Mouse (Mus musculus) olfactory bulb, adult 2 months (tissue): ENCODE results near the gene Cd209b. TPM values are rescaled to one million over a fixed set of nuclear protein-coding genes. Genes with fewer than 3 reads are reported as not detected.

ENCODE experiments used
- H3K27ac ChIP-seq: fragments of 200-500 bp; 2 replicates; pipeline ENCODE4 v1.5.1; 2012; ENCODE audit warnings: low read depth, low read length; ENCODE audit not compliant: insufficient read depth
- H3K4me1 ChIP-seq: fragments of 200-500 bp; 2 replicates; pipeline ENCODE4 v1.6.1; 2012; ENCODE audit warnings: low read length; ENCODE audit not compliant: control insufficient read depth, insufficient read depth
- H3K4me3 ChIP-seq: fragments of 200-500 bp; 2 replicates; pipeline ENCODE4 v1.5.1; 2012; ENCODE audit warnings: mild to moderate bottlenecking, low read depth, low read length, moderate library complexity; ENCODE audit not compliant: insufficient read depth
- CTCF ChIP-seq: fragments of 200-500 bp; IDR thresholded peaks from 2 replicates; pipeline ENCODE4 v1.5.1; 2012; ENCODE audit warnings: low read depth, mild to moderate bottlenecking, low read length, moderate library complexity; ENCODE audit not compliant: insufficient read depth
- POLR2A ChIP-seq: fragments of 200-500 bp; IDR thresholded peaks from 2 replicates; pipeline ENCODE4 v1.6.1; 2012; ENCODE audit warnings: mild to moderate bottlenecking, low read depth, low read length, moderate library complexity; ENCODE audit not compliant: insufficient read depth
- WGBS: fragments of 180-500 bp; shearing (Covaris S2); methylation state at CpG from one replicate; pipeline ENCODE4 v1.1.7; 2018; 5-methylcytosine and 5-hydroxymethylcytosine counted together
- polyA plus RNA-seq: library from polyadenylated mRNA; stranded (reverse); fragments of >200 nt; gene quantifications from 2 replicates; pipeline ENCODE4 v1.2.4, GENCODE M21; 2012; ENCODE audit warnings: low replicate concordance; ENCODE audit not compliant: missing spikeins, insufficient read depth, insufficient read length

Cd209b gene
- polyA plus RNA-seq, result not detected in 2 replicates

GRCm38 (mm10) chr8:3926744-3927143 is at the start of gene Cd209b:
TSS of gene Cd209b (minus strand) at chr8:3926844.
- Histone ChIP-seq H3K4me3 (no peak within 1 kb of the TSS), H3K27ac (no peak within 1 kb of the TSS), H3K4me1 (no peaks in the 10 kb centered on the region)
- TF ChIP-seq POLR2A, result no peak
- no peak for TF ChIP-seq CTCF
- whole genome bisulfite sequencing, result 90% methylated on average over 3 of the region's 3 CpGs

DNA sequence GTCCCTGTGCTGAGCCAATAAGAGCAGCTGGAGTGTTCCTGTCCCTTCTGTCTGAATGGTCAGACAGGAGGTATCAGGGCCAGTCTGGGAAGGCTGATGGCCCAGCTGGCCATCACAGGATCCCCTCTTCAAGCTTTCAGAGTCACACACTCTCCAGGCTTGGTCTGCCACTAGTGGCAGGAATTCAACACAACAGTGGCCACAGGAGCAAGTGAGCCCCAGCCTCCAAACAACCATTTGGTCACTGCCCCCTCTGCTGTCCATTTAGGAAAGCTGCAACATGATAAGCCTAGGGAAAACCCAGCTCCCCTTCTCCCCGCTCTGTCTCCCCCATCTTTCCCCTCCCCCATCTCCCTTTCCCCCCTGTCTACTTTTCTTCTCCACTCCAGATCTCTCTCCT is 29.4 kb upstream of the Cd209b start:
- WGBS, result 72% methylated on average over 1 of the region's 1 CpGs
- H3K4me1 ChIP-seq, result no peaks in the 10 kb centered on the region
- no peak overlapping the region for H3K27ac ChIP-seq
- H3K4me3 ChIP-seq, result no peak overlapping the region
- TF ChIP-seq CTCF (no peak), POLR2A (no peak)

GRCm38 (mm10) chr8:3954646-3955045 is 28.0 kb upstream of the Cd209b start, which contains the start of gene Cd209c:
TSS of gene Cd209c (minus strand) at chr8:3954746.
- Histone ChIP-seq H3K4me3 (no peak within 1 kb of the TSS), H3K27ac (no peak within 1 kb of the TSS), H3K4me1 (no peaks in the 10 kb centered on the region)
- no peak for TF ChIP-seq CTCF
- no peak for TF ChIP-seq POLR2A
- WGBS, result 87% methylated on average over 1 of the region's 1 CpGs

GRCm38 (mm10) chr8:3940023-3940422 is 13.4 kb upstream of the Cd209b start:
- H3K27ac ChIP-seq, result no peak overlapping the region
- H3K4me1 ChIP-seq, result no peaks in the 10 kb centered on the region
- no peak overlapping the region for H3K4me3 ChIP-seq
- TF ChIP-seq CTCF, result no peak
- no peak for TF ChIP-seq POLR2A
- WGBS, result 92% methylated on average over 3 of the region's 3 CpGs

DNA sequence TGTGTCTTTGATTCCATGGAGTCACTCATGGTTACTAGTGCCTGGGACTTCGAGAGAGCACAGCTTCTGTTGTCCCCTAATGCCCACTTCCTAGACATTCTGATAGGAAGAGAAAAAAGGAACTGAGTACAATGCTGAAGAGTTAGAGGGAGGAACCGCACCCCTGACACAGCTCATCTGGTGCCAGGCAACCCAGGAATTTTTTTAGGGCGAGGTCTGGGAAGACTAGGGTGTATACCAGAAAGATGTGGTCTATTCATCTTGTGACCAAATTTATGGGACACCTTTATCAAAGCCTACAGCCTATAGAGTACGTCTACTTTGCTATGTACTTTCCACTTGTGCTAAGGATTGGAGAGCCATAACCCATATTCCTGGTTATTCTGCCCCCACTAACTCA is 48.2 kb downstream of the Cd209b start, which contains the start of gene Cd209d:
TSS of gene Cd209d (minus strand) at position 101 of the 400 bp plus-strand sequence.
- Histone ChIP-seq H3K4me3 (no peak within 1 kb of the TSS), H3K27ac (no peak within 1 kb of the TSS), H3K4me1 (no peaks in the 10 kb centered on the region)
- no peak for TF ChIP-seq POLR2A
- no peak for TF ChIP-seq CTCF
- WGBS, result 74% methylated on average over 4 of the region's 4 CpGs

DNA sequence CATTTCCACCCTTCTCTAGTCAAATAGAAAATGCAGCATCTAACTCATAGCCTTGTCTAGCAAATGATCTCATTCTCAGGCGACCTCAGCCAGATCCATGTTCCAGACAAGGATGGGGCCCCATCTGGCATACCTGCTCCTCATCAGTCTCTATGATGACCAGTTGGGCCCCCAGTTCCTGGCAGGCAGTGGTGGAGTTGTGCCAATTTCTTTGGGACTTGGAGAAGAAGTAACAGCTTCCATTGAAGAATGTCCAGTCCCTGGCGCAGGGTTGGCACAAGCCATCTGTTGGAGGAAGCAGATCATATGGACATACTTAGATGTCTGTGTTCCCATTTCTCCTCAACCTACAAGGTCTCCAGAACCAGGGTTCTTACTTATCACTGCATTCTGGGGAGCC is 50.5 kb downstream of the Cd209b start:
- Histone ChIP-seq H3K27ac (no peak overlapping the region), H3K4me1 (no peaks in the 10 kb centered on the region), H3K4me3 (no peak overlapping the region)
- 83% methylated on average over 2 of the region's 2 CpGs for WGBS
- TF ChIP-seq CTCF (no peak), POLR2A (no peak)

Other genes with a start within 250 kb of the Cd209b start
- gene Fcer2a, start 232.7 kb downstream of the Cd209b start, polyA plus RNA-seq, result not detected in 2 replicates
- not detected in 2 replicates for gene Clec4g, start 206.2 kb downstream of the Cd209b start, polyA plus RNA-seq
- gene Cd209a, start 177.9 kb downstream of the Cd209b start, polyA plus RNA-seq, result not detected in 2 replicates
- gene Cd209e, start 72.5 kb downstream of the Cd209b start, polyA plus RNA-seq, result not detected in 2 replicates
- not detected in 2 replicates for gene Cd209d, start 48.3 kb downstream of the Cd209b start, polyA plus RNA-seq
- gene Cd209c, start 27.9 kb upstream of the Cd209b start, polyA plus RNA-seq, result not detected in 2 replicates
- gene Cd209f, start 179.0 kb upstream of the Cd209b start, polyA plus RNA-seq, result not detected in 2 replicates
- gene Cd209g, start 207.3 kb upstream of the Cd209b start, polyA plus RNA-seq, result not detected in 2 replicates
- not detected in 2 replicates for gene Evi5l, start 239.7 kb upstream of the Cd209b start, polyA plus RNA-seq